Mouse (Mus musculus): ENCODE data around the gene Parp3.

Gene Parp3

GRCm38 (mm10) chr9:106475046-106475445, 1.7 kb downstream of the Parp3 start:
- no peak for DNase-seq (ENCODE audit: low read depth, low spot score)

GRCm38 (mm10) chr9:106474456-106474855, 2.3 kb downstream of the Parp3 start:
- DNase-seq (ENCODE audit: low read depth, low spot score): peak; percentile 71

- DNase-seq (ENCODE audit: low read depth, low spot score): no peak
Measured at GRCm38 (mm10) chr9:106473753-106474105, 3.0 kb downstream of the Parp3 start.

DNA sequence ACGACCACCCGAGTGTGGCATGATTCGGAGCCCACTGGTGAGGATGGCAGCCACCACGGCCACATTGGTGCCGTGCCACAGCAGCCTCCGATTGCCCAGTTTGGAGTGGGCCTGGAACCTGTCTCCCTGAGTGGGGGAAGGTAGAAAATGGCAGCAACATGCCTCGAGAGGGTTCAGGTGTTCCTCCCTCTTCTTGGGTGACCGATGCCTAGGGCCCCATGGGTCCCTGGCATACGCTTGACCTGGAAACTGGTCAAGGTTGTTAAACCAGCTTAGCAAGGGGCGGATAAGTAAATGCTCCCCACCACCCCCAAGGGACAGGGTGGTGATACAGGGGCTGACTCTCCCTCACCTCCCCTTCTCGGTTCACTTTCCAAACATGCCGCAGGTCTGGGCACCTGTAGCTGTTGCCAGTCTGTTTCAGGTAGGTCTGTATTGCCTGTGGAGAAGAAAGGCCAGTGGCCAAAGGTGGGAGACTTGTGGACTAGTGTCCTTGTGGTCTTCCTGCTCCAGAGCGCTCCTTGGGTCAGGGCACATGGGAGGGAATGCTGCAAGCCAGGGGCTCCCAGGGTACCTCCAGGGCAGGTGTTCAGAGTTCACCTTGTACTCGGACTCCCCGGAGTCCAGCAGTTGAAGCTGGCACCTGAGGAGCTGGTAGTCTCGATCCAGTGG, 3.5 kb downstream of the Parp3 start:
- DNase-seq (ENCODE audit: low read depth, low spot score): no peak

DNA sequence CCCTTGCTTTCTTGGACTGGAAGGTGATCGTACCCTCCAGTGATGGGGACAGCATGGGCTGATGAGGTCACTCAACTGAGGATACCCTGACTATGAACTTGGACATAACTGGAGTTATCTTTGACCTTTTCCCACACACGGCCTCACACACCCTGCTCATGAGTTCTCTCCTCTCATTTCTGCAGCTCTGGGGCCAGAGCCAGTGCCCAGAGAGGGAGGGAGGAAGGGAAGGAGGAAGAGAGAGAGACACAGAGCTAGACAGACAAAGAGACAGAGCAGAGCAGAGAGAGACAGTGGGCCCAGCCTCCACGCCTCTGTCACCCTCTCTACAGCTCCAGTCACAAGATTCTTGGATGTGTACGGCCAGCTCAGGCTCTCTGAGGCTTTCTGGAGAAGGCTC, 4.4 kb downstream of the Parp3 start:
- no peak for DNase-seq (ENCODE audit: low read depth, low spot score)

DNA sequence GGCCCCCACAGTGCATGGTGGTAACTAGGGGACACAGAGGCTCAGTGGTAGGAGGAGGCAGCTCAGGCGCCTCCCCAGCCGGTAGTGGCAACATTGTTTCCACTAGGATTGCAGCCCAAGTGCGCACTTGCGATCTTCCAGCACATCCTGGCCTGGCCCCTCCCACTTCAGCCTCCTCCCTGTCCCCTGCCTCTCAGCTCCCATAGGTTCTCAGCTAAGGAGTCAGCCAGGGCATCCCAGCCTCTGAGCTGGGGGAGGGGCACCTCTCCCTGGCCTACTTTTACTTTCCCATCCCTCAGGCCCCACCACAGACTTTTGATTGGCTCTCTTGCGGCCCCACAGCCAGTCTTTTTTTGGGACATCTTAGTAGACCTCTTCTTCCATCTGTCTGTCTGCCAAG, 4.9 kb downstream of the Parp3 start:
- no peak for DNase-seq (ENCODE audit: low read depth, low spot score)

GRCm38 (mm10) chr9:106470991-106471750, 5.6 kb downstream of the Parp3 start:
- DNase-seq (ENCODE audit: low read depth, low spot score): no peak

DNA sequence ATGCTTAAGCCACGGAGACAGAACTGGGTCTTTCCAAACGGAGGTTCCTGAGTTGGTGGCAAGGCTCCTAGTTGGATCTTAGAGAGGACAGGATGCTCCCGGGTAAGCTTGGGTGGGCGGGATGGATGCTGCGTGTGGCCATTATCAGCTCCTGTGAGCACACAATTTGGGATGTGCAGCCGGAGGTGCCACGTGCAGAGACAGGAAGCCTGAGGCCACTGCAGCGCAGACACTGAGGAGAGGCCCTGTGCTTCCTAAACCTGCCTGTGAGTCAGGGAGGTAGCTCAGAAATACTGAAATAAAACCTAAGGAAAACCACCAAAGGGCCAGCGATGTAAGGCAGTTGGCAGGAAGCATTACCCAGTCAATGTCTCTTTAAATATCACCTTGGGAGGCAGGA, 7.0 kb downstream of the Parp3 start:
- no peak for DNase-seq (ENCODE audit: low read depth, low spot score)

GRCm38 (mm10) chr9:106469317-106469716, 7.4 kb downstream of the Parp3 start:
- DNase-seq (ENCODE audit: low read depth, low spot score): no peak

DNA sequence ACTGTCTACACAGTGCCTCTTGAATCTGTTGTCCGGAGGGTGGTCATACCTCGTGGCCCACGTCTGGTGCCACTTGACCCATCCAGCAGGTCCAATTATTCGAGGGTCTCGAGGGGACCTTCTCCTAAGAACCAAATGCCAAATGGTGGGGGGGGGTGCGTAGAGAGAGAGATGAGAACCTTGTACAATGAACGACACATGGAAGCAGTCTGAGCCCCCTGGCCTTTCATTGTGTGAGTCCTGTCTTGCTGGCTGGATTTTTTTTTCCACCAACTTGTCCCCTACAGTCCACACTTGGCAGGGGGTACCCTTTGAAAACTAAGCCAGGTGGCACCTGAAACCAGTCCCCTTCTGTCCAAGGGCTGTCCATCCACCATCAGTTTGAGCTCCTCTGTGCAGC, 9.0 kb downstream of the Parp3 start:
- DNase-seq (ENCODE audit: low read depth, low spot score): no peak

DNA sequence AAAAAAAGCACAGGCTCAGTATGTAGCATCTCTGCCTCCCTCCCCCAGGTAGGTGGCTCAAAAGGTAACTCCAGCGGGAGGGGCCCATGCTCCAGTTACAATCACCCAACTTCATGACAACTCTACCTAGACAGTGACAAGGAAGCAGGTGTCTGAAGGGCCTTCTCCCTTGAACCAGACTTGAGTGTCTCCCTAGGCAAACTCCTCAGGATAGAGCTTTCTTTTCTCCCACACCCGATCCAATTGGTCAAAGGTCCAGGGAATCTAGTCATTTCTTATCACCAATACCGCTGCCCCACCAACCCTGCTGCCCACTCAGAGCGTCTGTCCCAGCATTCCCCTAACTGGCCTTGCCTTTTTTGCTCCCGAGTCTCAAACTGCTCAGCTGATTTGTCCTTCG, 10.0 kb downstream of the Parp3 start:
- no peak for DNase-seq (ENCODE audit: low read depth, low spot score)

GRCm38 (mm10) chr9:106465571-106466200, 11.1 kb downstream of the Parp3 start, which contains the start of gene Gpr62:
Gene Gpr62 (minus strand): TSS chr9:106465938.
- no peak for DNase-seq (ENCODE audit: low read depth, low spot score)

DNA sequence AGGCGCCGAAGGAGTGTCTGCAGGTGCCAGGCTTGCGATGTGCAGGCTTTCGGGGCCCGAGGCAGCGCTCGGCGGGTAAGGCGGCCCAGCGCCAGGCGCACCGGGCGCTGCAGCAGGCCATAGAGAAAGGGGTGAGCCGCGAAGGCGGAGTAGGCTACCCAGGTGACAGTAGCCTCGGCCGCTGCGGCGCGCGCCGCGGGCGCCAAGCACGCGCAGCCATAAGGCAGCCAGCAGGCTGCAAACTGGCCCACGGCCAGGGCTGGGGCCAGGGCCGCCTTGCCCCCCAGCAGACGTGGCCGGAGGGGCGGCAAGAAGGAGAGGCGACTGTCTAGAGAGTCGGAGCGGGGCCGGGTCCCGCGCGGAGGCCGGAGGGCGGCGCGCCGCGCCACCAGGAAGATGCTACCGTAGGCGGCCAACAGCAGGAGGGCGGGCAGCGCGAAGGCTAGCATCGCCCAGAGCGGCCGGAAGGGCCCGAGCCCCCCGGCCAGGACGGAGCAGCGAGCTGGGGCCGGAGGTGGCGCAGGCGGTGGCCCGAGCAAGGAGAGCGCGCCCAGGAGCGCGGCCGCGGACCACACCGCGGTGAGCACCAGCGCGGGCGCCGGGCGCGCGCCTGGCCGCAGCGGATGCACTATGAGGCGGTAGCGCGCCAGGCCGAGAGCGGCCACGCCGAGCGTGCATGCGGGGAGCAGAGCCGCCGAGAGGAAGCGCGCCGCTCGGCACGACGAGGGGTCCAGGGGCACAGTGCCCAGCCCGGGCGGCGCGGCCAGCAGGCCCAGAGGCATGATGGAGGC, 11.8 kb downstream of the Parp3 start:
- no peak for DNase-seq (ENCODE audit: low read depth, low spot score)

GRCm38 (mm10) chr9:106463122-106464063, 13.4 kb downstream of the Parp3 start:
- no peak for DNase-seq (ENCODE audit: low read depth, low spot score)

GRCm38 (mm10) chr9:106462430-106462800, 14.3 kb downstream of the Parp3 start:
- no peak for DNase-seq (ENCODE audit: low read depth, low spot score)

DNA sequence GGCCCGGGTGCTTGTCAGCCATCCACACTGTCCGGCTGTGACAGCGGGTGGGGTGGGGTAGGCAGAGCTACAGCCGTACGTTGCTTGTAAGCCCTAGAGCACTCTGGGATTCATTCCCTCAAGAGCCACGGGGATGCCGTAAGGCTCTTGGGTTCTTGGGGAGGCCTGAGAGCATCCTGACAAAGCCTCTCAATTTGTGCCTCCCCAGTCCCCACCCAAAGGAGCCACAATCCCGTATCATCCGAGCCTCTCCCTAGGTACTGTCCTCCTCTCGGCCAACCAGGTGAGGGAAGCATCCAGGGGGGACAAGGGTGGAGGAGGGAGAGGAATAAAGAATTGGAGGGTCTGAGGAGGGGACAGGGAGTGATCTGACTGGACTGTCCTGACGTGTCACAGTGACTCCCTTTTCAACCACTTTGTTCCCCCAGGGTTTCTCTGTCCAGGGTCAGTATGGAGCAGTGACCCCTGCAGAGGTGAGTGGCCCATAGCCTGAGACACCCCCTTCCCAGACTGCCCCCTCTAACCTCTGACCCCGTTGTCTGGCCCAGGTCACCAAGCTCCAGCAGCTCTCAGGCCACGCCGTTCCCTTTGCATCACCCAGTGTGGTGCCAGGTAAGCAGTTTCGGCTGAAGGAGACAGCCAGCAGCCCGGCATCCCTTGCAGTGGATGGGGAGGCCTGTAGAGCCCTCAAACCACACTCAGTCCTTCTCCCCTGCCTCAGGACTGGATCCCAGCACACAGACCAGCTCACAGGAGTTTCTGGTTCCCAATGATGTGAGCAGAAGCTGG, 14.9 kb downstream of the Parp3 start:
- DNase-seq (ENCODE audit: low read depth, low spot score): no peak

DNA sequence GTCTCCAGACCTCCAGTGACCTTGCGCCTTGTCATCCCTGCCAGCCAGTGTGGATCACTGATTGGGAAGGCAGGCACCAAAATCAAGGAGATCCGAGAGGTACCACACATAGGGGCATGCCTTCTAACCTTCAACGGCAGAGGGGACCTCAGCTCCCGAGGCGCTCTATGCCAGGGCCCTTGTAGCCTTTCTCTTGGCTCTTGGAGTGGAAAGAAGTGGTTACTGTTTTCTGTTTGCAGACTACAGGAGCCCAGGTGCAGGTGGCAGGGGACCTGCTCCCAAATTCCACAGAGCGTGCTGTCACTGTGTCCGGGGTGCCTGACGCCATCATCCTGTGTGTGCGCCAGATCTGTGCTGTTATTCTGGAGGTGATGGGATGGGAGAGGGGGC, 15.7 kb downstream of the Parp3 start:
- DNase-seq (ENCODE audit: low read depth, low spot score): no peak

DNA sequence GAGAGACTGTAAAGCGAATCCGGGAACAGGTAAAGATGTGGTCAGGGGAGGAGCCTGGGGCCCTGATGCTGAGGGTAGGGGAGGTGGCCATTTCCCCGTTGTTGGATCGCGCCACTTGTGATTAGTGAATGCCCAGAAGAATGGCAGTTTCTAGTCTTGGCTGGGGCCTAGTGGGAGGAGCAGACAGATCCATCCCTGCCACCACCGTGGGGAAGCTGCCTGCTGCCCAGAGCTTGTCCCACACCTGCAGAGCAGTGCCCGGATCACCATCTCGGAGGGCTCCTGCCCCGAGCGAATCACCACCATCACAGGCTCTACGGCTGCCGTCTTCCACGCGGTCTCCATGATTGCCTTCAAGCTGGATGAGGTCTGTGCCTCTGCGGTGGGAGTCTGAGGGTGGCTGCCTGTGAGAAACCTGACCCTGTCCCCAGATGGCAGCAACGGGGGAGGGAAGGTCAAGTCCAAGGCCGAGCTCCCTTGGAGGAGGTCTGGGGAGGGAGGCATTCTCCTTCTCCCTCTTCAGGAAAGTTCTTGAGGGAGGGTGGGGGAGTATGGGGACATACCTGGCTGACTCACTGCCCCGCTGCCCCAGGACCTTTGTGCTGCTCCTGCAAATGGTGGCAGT, 16.2 kb downstream of the Parp3 start:
- DNase-seq (ENCODE audit: low read depth, low spot score): no peak

DNA sequence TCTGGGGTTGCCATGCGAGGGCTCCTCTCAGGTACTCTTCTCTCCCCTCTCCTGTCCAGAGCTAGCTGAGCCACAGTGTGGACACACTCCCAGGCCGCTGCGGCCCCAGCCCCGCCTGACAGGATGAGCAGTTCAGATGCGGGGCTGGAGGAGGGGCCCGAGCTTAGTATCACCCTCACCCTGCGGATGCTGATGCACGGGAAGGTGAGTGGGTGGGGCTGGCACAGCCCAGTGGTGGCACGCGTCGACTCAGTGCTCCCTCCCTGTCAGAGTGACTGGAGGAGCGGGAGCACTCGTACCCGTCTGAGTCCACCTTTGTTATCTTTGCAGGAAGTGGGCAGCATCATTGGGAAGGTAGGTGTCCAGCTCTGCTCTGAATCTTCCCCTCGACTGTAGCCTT, 16.8 kb downstream of the Parp3 start:
- DNase-seq (ENCODE audit: low read depth, low spot score): no peak

DNA sequence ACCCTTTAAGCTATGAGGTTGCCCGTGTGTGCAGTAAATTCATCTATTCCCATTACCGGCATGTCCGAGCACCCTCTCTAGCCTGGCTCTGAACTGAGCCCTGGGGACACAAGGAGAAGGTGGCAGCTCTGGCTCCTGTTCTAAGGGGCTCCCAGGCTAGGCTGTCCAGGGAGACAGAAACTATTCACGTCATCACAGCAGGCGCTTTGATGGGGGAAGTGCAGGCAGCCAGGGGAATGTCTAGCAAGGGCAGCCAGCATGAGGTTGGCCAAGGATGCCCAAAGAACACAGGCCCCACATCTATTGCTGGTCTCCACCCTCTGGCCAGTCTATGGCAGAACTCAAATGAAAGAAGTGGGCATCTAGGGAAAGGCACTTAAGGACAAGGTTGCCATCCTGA, 18.8 kb downstream of the Parp3 start:
- DNase-seq (ENCODE audit: low read depth, low spot score): no peak

Measured in embryo, embryonic 11.5 days (tissue).